Mouse (Mus musculus) hindbrain, embryonic 10.5 days (tissue): ENCODE data around the gene Rbm20. TPM values are rescaled to one million over a fixed set of nuclear protein-coding genes. Genes with fewer than 3 reads are reported as not detected.

Experiments used
- DNase-seq: peaks from one replicate; pipeline ENCODE4 v3.0.0-alpha.2; 2017; ENCODE audit warnings: low spot score
- H3K27ac ChIP-seq: fragments of 300-500 bp; sonication (generic); 2 replicates; pipeline ENCODE4 v1.5.1; 2016; ENCODE audit warnings: mild to moderate bottlenecking, moderate library complexity
- H3K27me3 ChIP-seq: fragments of 300-500 bp; sonication (generic); 2 replicates; pipeline ENCODE4 v1.6.1; 2016; ENCODE audit warnings: mild to moderate bottlenecking; ENCODE audit not compliant: poor library complexity, insufficient read depth, severe bottlenecking
- H3K36me3 ChIP-seq: fragments of 300-500 bp; sonication (generic); 2 replicates; pipeline ENCODE4 v1.6.1; 2016; ENCODE audit warnings: mild to moderate bottlenecking, moderate library complexity
- H3K4me1 ChIP-seq: fragments of 300-500 bp; sonication (generic); replicated peaks from 2 replicates; pipeline ENCODE4 v1.6.1; 2016; ENCODE audit warnings: mild to moderate bottlenecking
- H3K4me3 ChIP-seq: fragments of 300-500 bp; sonication (generic); 2 replicates; pipeline ENCODE4 v1.5.1; 2016; ENCODE audit warnings: mild to moderate bottlenecking, moderate library complexity
- H3K9me3 ChIP-seq: fragments of 300-500 bp; sonication (generic); 2 replicates; pipeline ENCODE4 v1.6.1; 2016; ENCODE audit warnings: mild to moderate bottlenecking, moderate library complexity
- WGBS: fragments of 180-500 bp; shearing (Covaris S2); methylation state at CpG from one replicate; pipeline ENCODE4 v1.1.7; 2016; 5-methylcytosine and 5-hydroxymethylcytosine counted together
- polyA plus RNA-seq: library from polyadenylated mRNA; unstranded; fragments of >200 nt; fragmentation: Nextera tagmentation; extraction: Ambion mirVana; gene quantifications from 2 replicates; pipeline ENCODE4 v1.2.1, GENCODE M21; 2016

The Rbm20 gene
- polyA plus RNA-seq: 0.42 and 1.1 TPM in 2 replicates

GRCm38 (mm10) chr19:53676718-53677634 lies at the start of gene Rbm20:
TSS of gene Rbm20 (plus strand) at chr19:53677306.
- Histone ChIP-seq H3K4me1 (peaks cover 22% of the 10 kb centered on the region), H3K9me3 (no peaks in the 10 kb centered on the region), H3K4me3 (peak within 1 kb of the TSS; percentile 71), H3K27ac (peak within 1 kb of the TSS; percentile 79), H3K36me3 (no peaks in the 10 kb centered on the region), H3K27me3 (peaks cover 76% of the 10 kb centered on the region)
- WGBS: under 1% methylated on average over 82 of the region's 82 CpGs
- peak; percentile 70 for DNase-seq

GRCm38 (mm10) chr19:53638041-53638440 lies 39.1 kb upstream of the Rbm20 start:
- Histone ChIP-seq H3K27ac (no peak overlapping the region), H3K9me3 (no peaks in the 10 kb centered on the region), H3K4me3 (no peak overlapping the region), H3K27me3 (no peaks in the 10 kb centered on the region), H3K4me1 (no peaks in the 10 kb centered on the region), H3K36me3 (peaks cover 95% of the 10 kb centered on the region)
- 93% methylated on average over 2 of the region's 2 CpGs for WGBS
- no peak for DNase-seq

- WGBS: 94% methylated on average over 8 of the region's 8 CpGs
- no peak overlapping the region for H3K4me3 ChIP-seq
- H3K27me3 ChIP-seq: no peaks in the 10 kb centered on the region
- H3K36me3 ChIP-seq: peaks cover 95% of the 10 kb centered on the region
- DNase-seq: no peak
- H3K4me1 ChIP-seq: no peaks in the 10 kb centered on the region
- no peak overlapping the region for H3K27ac ChIP-seq
- H3K9me3 ChIP-seq: no peaks in the 10 kb centered on the region
Observed at GRCm38 (mm10) chr19:53638727-53639126, 38.4 kb upstream of the Rbm20 start.

- H3K4me3 ChIP-seq: no peak overlapping the region
- H3K27ac ChIP-seq: no peak overlapping the region
- 96% methylated on average over 9 of the region's 9 CpGs for WGBS
- H3K36me3 ChIP-seq: peaks cover 85% of the 10 kb centered on the region
- H3K9me3 ChIP-seq: no peaks in the 10 kb centered on the region
- DNase-seq: no peak
- no peaks in the 10 kb centered on the region for H3K27me3 ChIP-seq
- 0 out of 2 replicates have a peak, but pooled peaks cover 3% of the 10 kb centered on the region for H3K4me1 ChIP-seq
Observed at GRCm38 (mm10) chr19:53644020-53644595, 33.0 kb upstream of the Rbm20 start.

GRCm38 (mm10) chr19:53647301-53647700 lies 29.8 kb upstream of the Rbm20 start:
- peaks cover 13% of the 10 kb centered on the region for H3K4me1 ChIP-seq
- no peak for DNase-seq
- H3K4me3 ChIP-seq: no peak overlapping the region
- no peaks in the 10 kb centered on the region for H3K9me3 ChIP-seq
- peaks cover 62% of the 10 kb centered on the region for H3K36me3 ChIP-seq
- WGBS: 92% methylated on average over 9 of the region's 9 CpGs
- H3K27me3 ChIP-seq: no peaks in the 10 kb centered on the region
- H3K27ac ChIP-seq: no peak overlapping the region

GRCm38 (mm10) chr19:53648056-53648455 lies 29.1 kb upstream of the Rbm20 start:
- Histone ChIP-seq H3K27ac (no peak overlapping the region), H3K27me3 (no peaks in the 10 kb centered on the region), H3K36me3 (peaks cover 57% of the 10 kb centered on the region), H3K4me3 (no peak overlapping the region), H3K9me3 (no peaks in the 10 kb centered on the region), H3K4me1 (peaks cover 20% of the 10 kb centered on the region)
- DNase-seq: no peak
- 62% methylated on average over 5 of the region's 5 CpGs for WGBS

GRCm38 (mm10) chr19:53648802-53649236 lies 28.3 kb upstream of the Rbm20 start:
- Histone ChIP-seq H3K9me3 (no peaks in the 10 kb centered on the region), H3K4me3 (no peak overlapping the region), H3K27me3 (no peaks in the 10 kb centered on the region), H3K4me1 (peaks cover 24% of the 10 kb centered on the region), H3K27ac (0 out of 2 replicates have a peak overlapping the region, but pooled peaks have one; percentile 62), H3K36me3 (peaks cover 49% of the 10 kb centered on the region)
- DNase-seq: peak; percentile 81
- WGBS: 44% methylated on average over 10 of the region's 10 CpGs

GRCm38 (mm10) chr19:53649361-53649760 lies 27.7 kb upstream of the Rbm20 start:
- Histone ChIP-seq H3K4me3 (no peak overlapping the region), H3K4me1 (peaks cover 29% of the 10 kb centered on the region), H3K36me3 (peaks cover 46% of the 10 kb centered on the region), H3K27me3 (no peaks in the 10 kb centered on the region), H3K27ac (no peak overlapping the region), H3K9me3 (no peaks in the 10 kb centered on the region)
- DNase-seq: no peak
- 86% methylated on average over 6 of the region's 6 CpGs for WGBS

- Histone ChIP-seq H3K9me3 (no peaks in the 10 kb centered on the region), H3K27ac (no peak overlapping the region), H3K36me3 (peaks cover 42% of the 10 kb centered on the region), H3K4me3 (no peak overlapping the region), H3K27me3 (no peaks in the 10 kb centered on the region), H3K4me1 (peaks cover 29% of the 10 kb centered on the region)
- DNase-seq: no peak
- WGBS: 67% methylated on average over 5 of the region's 5 CpGs
Observed at GRCm38 (mm10) chr19:53649802-53650201, 27.3 kb upstream of the Rbm20 start.

- H3K27ac ChIP-seq: no peak overlapping the region
- peaks cover 29% of the 10 kb centered on the region for H3K4me1 ChIP-seq
- H3K36me3 ChIP-seq: peaks cover 31% of the 10 kb centered on the region
- H3K27me3 ChIP-seq: no peaks in the 10 kb centered on the region
- no peak overlapping the region for H3K4me3 ChIP-seq
- no peak for DNase-seq
- WGBS: 79% methylated on average over 7 of the region's 7 CpGs
- no peaks in the 10 kb centered on the region for H3K9me3 ChIP-seq
Observed at GRCm38 (mm10) chr19:53650921-53651320, 26.2 kb upstream of the Rbm20 start.

GRCm38 (mm10) chr19:53652267-53652666 lies 24.8 kb upstream of the Rbm20 start:
- H3K9me3 ChIP-seq: no peaks in the 10 kb centered on the region
- peaks cover 17% of the 10 kb centered on the region for H3K36me3 ChIP-seq
- peak overlapping the region; percentile 9; the same call in 1 of the 2 replicates for H3K27ac ChIP-seq
- no peaks in the 10 kb centered on the region for H3K27me3 ChIP-seq
- H3K4me3 ChIP-seq: no peak overlapping the region
- DNase-seq: no peak
- WGBS: 68% methylated on average over 9 of the region's 9 CpGs
- peaks cover 29% of the 10 kb centered on the region for H3K4me1 ChIP-seq

GRCm38 (mm10) chr19:53653624-53654467 lies 23.3 kb upstream of the Rbm20 start:
- DNase-seq: no peak
- 0 out of 2 replicates have a peak, but pooled peaks cover 3% of the 10 kb centered on the region for H3K27me3 ChIP-seq
- peaks cover 10% of the 10 kb centered on the region; the same call in 1 of the 2 replicates for H3K36me3 ChIP-seq
- no peaks in the 10 kb centered on the region for H3K9me3 ChIP-seq
- H3K4me3 ChIP-seq: no peak overlapping the region
- no peak overlapping the region for H3K27ac ChIP-seq
- H3K4me1 ChIP-seq: peaks cover 28% of the 10 kb centered on the region
- WGBS: 80% methylated on average over 20 of the region's 20 CpGs
